Mouse (Mus musculus): ENCODE measurements at regions not wholly inside any gene's neighbourhood (a gene's known extent, or its start where the extent isn't known, plus 50 kb on each side); places are given as distances from the start of the nearest gene placed in this dataset.

- Histone ChIP-seq H3K9me3 (ENCODE audit: control insufficient read depth, low read length) (no peaks in the 10 kb centered on the region), H3K9ac (ENCODE audit: low read depth, low read length, severe bottlenecking) (no peak overlapping the region), H3K27ac (replicated peaks; ENCODE audit: low read depth, low read length) (no peak overlapping the region), H3K27me3 (ENCODE audit: control insufficient read depth, insufficient read depth, low read length) (no peaks in the 10 kb centered on the region), H3K4me3 (replicated peaks; ENCODE audit: low read length) (no peak overlapping the region), H3K4me1 (ENCODE audit: control insufficient read depth, insufficient read depth, low read length) (no peaks in the 10 kb centered on the region), H3K4me2 (replicated peaks; ENCODE audit: low read depth, low read length, severe bottlenecking) (no peak overlapping the region), H3K36me3 (ENCODE audit: control insufficient read depth, insufficient read depth, low read length) (no peaks in the 10 kb centered on the region)
- ATAC-seq (ENCODE audit: low FRiP score, low read depth) (no peak), DNase-seq (ENCODE audit: low spot score) (no peak)
- no peak for TF ChIP-seq POLR2A (IDR thresholded peaks at IDR 0.05; ENCODE audit: borderline replicate concordance, extremely low read depth, insufficient read depth, insufficient read length)
Measured at GRCm38 (mm10) chr17:16516173-16516572, 547.7 kb upstream of the Zfp960 start.

DNA sequence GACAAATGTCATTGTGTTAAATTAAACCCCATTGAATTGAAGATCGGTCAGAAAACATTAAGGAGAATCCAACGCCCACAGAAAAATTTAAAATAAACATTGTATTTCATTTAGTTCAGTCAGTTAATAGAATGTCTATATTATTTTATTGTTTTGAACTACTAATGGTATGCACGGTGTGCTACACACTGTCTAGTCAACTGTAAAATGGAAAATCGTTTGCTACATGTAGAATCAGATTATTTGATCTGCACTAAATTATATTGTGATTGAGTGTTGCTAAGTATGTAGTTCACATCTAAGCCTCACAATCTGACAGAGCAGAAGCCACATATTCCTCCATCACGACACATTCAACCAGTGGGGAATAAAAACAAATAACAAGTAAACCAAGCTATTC is 570.0 kb upstream of the Zfp960 start:
- H3K9me3 ChIP-seq (ENCODE audit: control insufficient read depth, low read length) = no peaks in the 10 kb centered on the region
- H3K9ac ChIP-seq (ENCODE audit: low read depth, low read length, severe bottlenecking) = no peak overlapping the region
- ATAC-seq (ENCODE audit: low FRiP score, low read depth) (no peak), DNase-seq (ENCODE audit: low spot score) (no peak)
- no peak overlapping the region for H3K4me2 ChIP-seq (replicated peaks; ENCODE audit: low read depth, low read length, severe bottlenecking)
- no peak overlapping the region for H3K27ac ChIP-seq (replicated peaks; ENCODE audit: low read depth, low read length)
- H3K36me3 ChIP-seq (ENCODE audit: control insufficient read depth, insufficient read depth, low read length) = no peaks in the 10 kb centered on the region
- H3K4me3 ChIP-seq (replicated peaks; ENCODE audit: low read length) = no peak overlapping the region
- 79% methylated on average over 5 of the region's 5 CpGs for WGBS
- H3K4me1 ChIP-seq (ENCODE audit: control insufficient read depth, insufficient read depth, low read length) = no peaks in the 10 kb centered on the region
- no peak for TF ChIP-seq POLR2A (IDR thresholded peaks at IDR 0.05; ENCODE audit: borderline replicate concordance, extremely low read depth, insufficient read depth, insufficient read length)
- no peaks in the 10 kb centered on the region for H3K27me3 ChIP-seq (ENCODE audit: control insufficient read depth, insufficient read depth, low read length)

DNA sequence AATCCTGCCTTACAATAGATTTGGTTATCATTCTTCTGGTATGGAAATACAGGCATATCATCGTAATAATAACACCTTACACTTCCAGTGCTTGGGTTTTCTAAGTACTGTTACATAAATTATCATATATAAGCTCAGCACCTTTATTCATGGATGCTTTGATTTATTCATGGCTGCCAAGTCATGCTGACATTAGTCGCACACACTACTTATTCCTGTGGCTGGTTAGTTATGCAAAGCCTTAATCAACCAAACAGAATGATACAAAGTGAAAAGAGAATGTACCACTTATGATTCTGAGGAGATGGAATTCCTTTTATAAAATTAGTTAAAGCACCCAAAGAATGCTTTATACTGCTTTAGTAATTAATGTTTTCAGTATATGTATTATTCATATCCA is 570.4 kb upstream of the Zfp960 start:
- Histone ChIP-seq H3K4me3 (replicated peaks; ENCODE audit: low read length) (no peak overlapping the region), H3K36me3 (ENCODE audit: control insufficient read depth, insufficient read depth, low read length) (no peaks in the 10 kb centered on the region), H3K27me3 (ENCODE audit: control insufficient read depth, insufficient read depth, low read length) (no peaks in the 10 kb centered on the region), H3K27ac (replicated peaks; ENCODE audit: low read depth, low read length) (no peak overlapping the region), H3K4me2 (replicated peaks; ENCODE audit: low read depth, low read length, severe bottlenecking) (no peak overlapping the region), H3K9ac (ENCODE audit: low read depth, low read length, severe bottlenecking) (no peak overlapping the region), H3K9me3 (ENCODE audit: control insufficient read depth, low read length) (no peaks in the 10 kb centered on the region), H3K4me1 (ENCODE audit: control insufficient read depth, insufficient read depth, low read length) (no peaks in the 10 kb centered on the region)
- ATAC-seq (ENCODE audit: low FRiP score, low read depth) (no peak), DNase-seq (ENCODE audit: low spot score) (no peak)
- WGBS = 80% methylated on average over 2 of the region's 2 CpGs
- no peak for TF ChIP-seq POLR2A (IDR thresholded peaks at IDR 0.05; ENCODE audit: borderline replicate concordance, extremely low read depth, insufficient read depth, insufficient read length)

- Histone ChIP-seq H3K36me3 (ENCODE audit: control insufficient read depth, insufficient read depth, low read length) (no peaks in the 10 kb centered on the region), H3K27me3 (ENCODE audit: control insufficient read depth, insufficient read depth, low read length) (no peaks in the 10 kb centered on the region), H3K9me3 (ENCODE audit: control insufficient read depth, low read length) (no peaks in the 10 kb centered on the region), H3K27ac (replicated peaks; ENCODE audit: low read depth, low read length) (no peak overlapping the region), H3K4me3 (replicated peaks; ENCODE audit: low read length) (no peak overlapping the region), H3K4me1 (ENCODE audit: control insufficient read depth, insufficient read depth, low read length) (no peaks in the 10 kb centered on the region), H3K9ac (ENCODE audit: low read depth, low read length, severe bottlenecking) (no peak overlapping the region), H3K4me2 (replicated peaks; ENCODE audit: low read depth, low read length, severe bottlenecking) (no peak overlapping the region)
- 89% methylated on average over 4 of the region's 4 CpGs for WGBS
- ATAC-seq (ENCODE audit: low FRiP score, low read depth) = no peak
- TF ChIP-seq POLR2A (IDR thresholded peaks at IDR 0.05; ENCODE audit: borderline replicate concordance, extremely low read depth, insufficient read depth, insufficient read length) = no peak
- DNase-seq (ENCODE audit: low spot score) = no peak
Measured at GRCm38 (mm10) chr17:16492551-16492950, 571.4 kb upstream of the Zfp960 start.

DNA sequence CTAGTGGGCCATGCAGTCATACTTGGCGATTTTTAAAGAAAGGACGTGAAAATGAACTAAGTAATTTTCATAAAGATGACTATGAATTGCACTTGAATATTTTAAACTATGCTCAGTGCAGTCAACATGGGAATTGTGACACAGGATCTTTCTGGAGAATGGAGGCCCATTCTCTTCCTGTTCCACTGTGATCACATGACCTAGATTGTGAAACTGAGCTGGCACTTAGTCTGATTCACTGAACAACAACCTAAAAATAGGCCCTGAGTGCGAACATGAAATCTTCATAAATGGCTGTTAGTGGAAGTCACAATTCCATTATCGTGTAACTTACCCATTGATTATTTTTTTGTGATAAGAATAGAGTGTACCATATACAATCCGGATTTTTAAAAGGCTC is 577.6 kb upstream of the Zfp960 start:
- no peak for TF ChIP-seq POLR2A (IDR thresholded peaks at IDR 0.05; ENCODE audit: borderline replicate concordance, extremely low read depth, insufficient read depth, insufficient read length)

DNA sequence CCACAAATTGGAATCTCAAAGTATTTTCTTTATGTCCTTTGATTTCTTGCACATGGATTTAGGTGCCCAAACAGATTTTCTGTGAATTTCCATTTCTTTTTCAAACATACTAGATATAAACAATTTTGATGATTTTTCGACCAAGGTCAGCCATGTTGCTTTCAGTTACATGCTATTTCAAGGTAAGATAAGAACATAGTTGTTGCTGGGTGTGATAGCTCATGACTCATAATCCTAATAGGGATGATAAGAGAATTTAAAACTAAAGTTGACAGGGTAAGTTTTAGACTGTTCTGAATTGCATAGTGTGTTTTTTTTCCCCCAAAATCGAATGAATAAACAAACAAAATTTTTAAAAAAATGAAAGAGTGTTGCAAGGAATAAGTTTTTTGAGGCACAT is 579.9 kb upstream of the Zfp960 start:
- Histone ChIP-seq H3K36me3 (ENCODE audit: control insufficient read depth, insufficient read depth, low read length) (no peaks in the 10 kb centered on the region), H3K4me1 (ENCODE audit: control insufficient read depth, insufficient read depth, low read length) (no peaks in the 10 kb centered on the region), H3K27me3 (ENCODE audit: control insufficient read depth, insufficient read depth, low read length) (no peaks in the 10 kb centered on the region), H3K4me2 (replicated peaks; ENCODE audit: low read depth, low read length, severe bottlenecking) (no peak overlapping the region), H3K27ac (replicated peaks; ENCODE audit: low read depth, low read length) (no peak overlapping the region), H3K4me3 (replicated peaks; ENCODE audit: low read length) (no peak overlapping the region), H3K9ac (ENCODE audit: low read depth, low read length, severe bottlenecking) (no peak overlapping the region), H3K9me3 (ENCODE audit: control insufficient read depth, low read length) (no peaks in the 10 kb centered on the region)
- ATAC-seq (ENCODE audit: low FRiP score, low read depth) (no peak), DNase-seq (ENCODE audit: low spot score) (no peak)
- no peak for TF ChIP-seq POLR2A (IDR thresholded peaks at IDR 0.05; ENCODE audit: borderline replicate concordance, extremely low read depth, insufficient read depth, insufficient read length)
- WGBS = 81% methylated on average over 2 of the region's 2 CpGs

More for the DNA sequence above, 577.6 kb upstream of the Zfp960 start:
- Histone ChIP-seq H3K4me1 (ENCODE audit: control insufficient read depth, insufficient read depth, low read length) (no peaks in the 10 kb centered on the region), H3K9ac (ENCODE audit: low read depth, low read length, severe bottlenecking) (no peak overlapping the region), H3K4me3 (replicated peaks; ENCODE audit: low read length) (no peak overlapping the region), H3K27ac (replicated peaks; ENCODE audit: low read depth, low read length) (no peak overlapping the region), H3K4me2 (replicated peaks; ENCODE audit: low read depth, low read length, severe bottlenecking) (no peak overlapping the region), H3K9me3 (ENCODE audit: control insufficient read depth, low read length) (no peaks in the 10 kb centered on the region), H3K27me3 (ENCODE audit: control insufficient read depth, insufficient read depth, low read length) (no peaks in the 10 kb centered on the region), H3K36me3 (ENCODE audit: control insufficient read depth, insufficient read depth, low read length) (no peaks in the 10 kb centered on the region)
- ATAC-seq (ENCODE audit: low FRiP score, low read depth) (no peak), DNase-seq (ENCODE audit: low spot score) (no peak)
- WGBS = 88% methylated on average over 5 of the region's 5 CpGs
